Mouse (Mus musculus) thymus, adult 18-20 months (tissue): Measurements from ENCODE around the gene Csl.

Experiments used
- DNase-seq, 2 experiments: peaks; one replicate each; pipeline ENCODE4 v3.0.0; 2022; ENCODE audit warnings: mixed read lengths in 2 of 2

Csl gene

DNA sequence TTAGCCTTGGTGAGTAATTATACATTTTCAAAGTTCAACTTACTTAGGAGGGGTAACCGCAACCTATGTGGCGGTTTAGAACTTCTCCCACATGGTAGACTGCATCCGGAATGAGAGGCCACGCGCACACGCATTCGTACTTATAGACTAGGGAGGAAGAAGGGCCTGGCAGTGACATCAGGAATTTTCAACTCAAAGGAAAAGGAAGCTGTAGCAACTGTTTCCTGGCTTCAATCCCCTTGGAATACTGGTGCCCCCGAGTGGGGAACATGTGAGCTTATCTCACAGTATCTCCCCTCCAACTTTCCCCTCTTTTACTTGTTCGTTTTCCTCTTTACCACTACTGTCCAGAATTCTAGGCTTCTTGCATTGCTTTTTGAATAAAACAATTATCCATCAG, at the start of gene Csl:
Gene Csl, minus strand, starts transcription at position 101 of the 400 bp plus-strand sequence.
- DNase-seq: no peak

DNA sequence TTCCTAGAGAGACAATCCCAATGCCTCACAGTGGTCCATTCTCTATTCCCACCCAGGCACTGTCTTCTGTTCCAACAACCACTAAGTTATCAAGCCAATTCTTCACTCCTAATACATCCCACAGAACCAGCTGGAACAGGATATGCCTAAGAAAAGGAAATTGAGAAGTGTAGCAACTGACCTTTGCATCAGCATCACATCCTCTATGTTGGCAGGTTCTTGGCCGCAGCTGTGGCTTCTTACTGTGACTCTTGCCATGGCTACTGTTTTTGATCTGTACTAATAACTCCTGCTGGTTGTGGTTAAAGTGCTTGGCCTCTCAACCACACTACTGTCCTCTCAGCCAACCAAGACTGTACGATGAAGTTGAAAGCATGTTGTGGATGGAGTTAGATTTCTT, 30.0 kb upstream of the Csl start:
- no peak for DNase-seq

- no peak for DNase-seq
Observed at GRCm38 (mm10) chr10:99774228-99775120, 15.0 kb upstream of the Csl start.

DNA sequence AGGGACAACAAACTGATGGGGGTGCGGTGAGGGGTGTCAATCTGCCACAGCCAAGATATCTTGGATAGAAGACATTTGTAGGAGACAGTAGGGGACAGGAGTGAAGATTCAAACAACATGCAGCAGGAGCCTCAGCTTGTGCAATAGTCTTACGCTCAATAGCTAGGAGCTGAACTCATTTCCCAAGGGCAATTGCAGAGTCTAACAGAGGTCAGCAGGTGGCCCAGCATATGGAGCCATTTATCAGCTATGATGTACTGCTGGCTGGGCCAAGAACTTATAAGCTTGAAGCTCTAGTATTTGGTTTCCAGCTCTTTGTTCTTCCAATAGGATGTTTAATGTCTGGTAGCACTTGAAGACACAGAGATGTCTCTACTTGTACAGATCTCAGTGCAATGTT, 9.3 kb downstream of the Csl start:
- DNase-seq: no peak

GRCm38 (mm10) chr10:99748668-99749260, 10.7 kb downstream of the Csl start:
- DNase-seq: no peak

- no peak for DNase-seq
Observed at GRCm38 (mm10) chr10:99748009-99748408, 11.4 kb downstream of the Csl start.

GRCm38 (mm10) chr10:99741609-99742280, 17.7 kb downstream of the Csl start:
- DNase-seq: no peak

GRCm38 (mm10) chr10:99713129-99713528, 46.3 kb downstream of the Csl start:
- no peak for DNase-seq

DNA sequence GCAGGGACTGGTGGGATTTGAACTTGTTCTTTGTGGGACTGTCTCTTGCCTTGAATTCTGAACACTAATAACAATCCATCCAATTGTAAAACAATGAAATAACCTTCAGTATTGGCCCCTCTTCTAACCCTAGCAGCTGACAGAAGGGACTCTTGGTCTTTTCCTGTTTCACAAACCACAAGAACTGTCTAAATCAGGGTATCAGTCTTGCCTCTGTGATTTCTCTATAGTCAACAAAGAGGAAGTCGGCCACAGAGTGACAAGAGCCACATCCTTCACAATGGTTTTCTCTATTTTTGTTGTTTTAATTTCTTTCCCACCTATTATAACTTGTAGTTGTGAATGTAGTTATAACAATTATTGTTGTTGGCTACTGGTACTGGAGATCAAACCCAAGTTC, 47.9 kb downstream of the Csl start:
- DNase-seq: no peak
